Mouse (Mus musculus): ENCODE results near the gene Stub1. TPM values are rescaled to one million over a fixed set of nuclear protein-coding genes. Genes with fewer than 3 reads are reported as not detected.

Gene Stub1
- total and polyA plus RNA-seq, 3 experiments = 74.0 to 99.7 TPM; not detected in 1

- TF ChIP-seq TAL1 (IDR thresholded peaks at IDR 0.05; ENCODE audit: low read length) (no peak), GABPA (IDR thresholded peaks at IDR 0.05; ENCODE audit: low read depth, low read length) (no peak), POLR2A (IDR thresholded peaks at IDR 0.05; ENCODE audit: control insufficient read depth in 1 of 2, insufficient read depth in 1 of 2, low read depth in 1 of 2, low read length in 2 of 2, poor library complexity in 1 of 2) (peak; percentile 83 to 84; a peak in 2 of 4 replicates), MXI1 (IDR thresholded peaks at IDR 0.05; ENCODE audit: low read depth, low read length) (peak; percentile 86), ZC3H11A (IDR thresholded peaks at IDR 0.05; ENCODE audit: low read depth, low read length) (no peak)
These were observed 4.3 kb downstream of the Stub1 start, which contains the start of gene Jmjd8 (continued) for GRCm38 (mm10) chr17:25828712-25829557.

- peak overlapping the region; percentile 83; the same call in 1 of the 2 replicates for H3K9ac ChIP-seq (ENCODE audit: control insufficient read depth, low read depth, low read length, poor library complexity, severe bottlenecking)
- peaks cover 0 to 13% of the 10 kb centered on the region in 2 experiments; a peak in 2 of 4 replicates for H3K36me3 ChIP-seq (ENCODE audit: control insufficient read depth in 1 of 2, insufficient read depth in 2 of 2, low read length in 2 of 2)
- no peaks in the 10 kb centered on the region for H3K27me3 ChIP-seq (ENCODE audit: control insufficient read depth in 1 of 2, insufficient read depth in 2 of 2, low read length in 2 of 2)
- TF ChIP-seq CTCF (IDR thresholded peaks at IDR 0.05 in 2 of 3, conservative IDR thresholded peaks at IDR 0.05 in 1 of 3; ENCODE audit: control insufficient read depth in 1 of 3, insufficient read depth in 1 of 3, low read depth in 2 of 3, low read length in 3 of 3, poor library complexity in 1 of 3, severe bottlenecking in 1 of 3) (no peak), RAD21 (IDR thresholded peaks at IDR 0.05; ENCODE audit: low read depth, low read length) (no peak), MYC (IDR thresholded peaks at IDR 0.05; ENCODE audit: low read depth, low read length) (no peak), ZNF384 (IDR thresholded peaks at IDR 0.05; ENCODE audit: low read depth, low read length) (no peak), CHD1 (IDR thresholded peaks at IDR 0.05; ENCODE audit: low read depth, low read length) (no peak)
- no peaks in the 10 kb centered on the region for H3K9me3 ChIP-seq (replicated peaks; ENCODE audit: insufficient read depth, low read length)
- H3K4me3 ChIP-seq (ENCODE audit: control insufficient read depth in 1 of 2, insufficient read depth in 1 of 2, low read depth in 2 of 2, low read length in 2 of 2) = peak overlapping the region in 1 of 2 experiments; percentile 81; a peak in 2 of 4 replicates
- H3K79me2 ChIP-seq (ENCODE audit: control insufficient read depth, insufficient read depth, low read length, poor library complexity) = peaks cover 62% of the 10 kb centered on the region
- peaks cover 0 to 38% of the 10 kb centered on the region in 2 experiments; a peak in 2 of 4 replicates for H3K4me1 ChIP-seq (ENCODE audit: control insufficient read depth in 1 of 2, insufficient read depth in 2 of 2, low read length in 2 of 2)
- DNase-seq (ENCODE audit: low read depth, low spot score) = no peak
- 0 out of 2 replicates have a peak overlapping the region, but pooled peaks have one; percentile 27 for H3K27ac ChIP-seq (ENCODE audit: control insufficient read depth, low read depth, low read length)
These were observed 5.0 kb downstream of the Stub1 start for GRCm38 (mm10) chr17:25828223-25828594.

- Histone ChIP-seq H3K36me3 (ENCODE audit: control insufficient read depth in 1 of 2, insufficient read depth in 2 of 2, low read length in 2 of 2) (peaks cover 0 to 16% of the 10 kb centered on the region in 2 experiments; a peak in 2 of 4 replicates), H3K27ac (ENCODE audit: control insufficient read depth, low read depth, low read length) (no peak overlapping the region)
These were observed 5.5 kb downstream of the Stub1 start for GRCm38 (mm10) chr17:25827546-25828222.

More at GRCm38 (mm10) chr17:25827546-25828222, 5.5 kb downstream of the Stub1 start:
- no peak overlapping the region for H3K4me3 ChIP-seq (ENCODE audit: control insufficient read depth in 1 of 2, insufficient read depth in 1 of 2, low read depth in 2 of 2, low read length in 2 of 2)
- H3K79me2 ChIP-seq (ENCODE audit: control insufficient read depth, insufficient read depth, low read length, poor library complexity) = peaks cover 60% of the 10 kb centered on the region
- no peak overlapping the region for H3K9ac ChIP-seq (ENCODE audit: control insufficient read depth, low read depth, low read length, poor library complexity, severe bottlenecking)
- peaks cover 0 to 42% of the 10 kb centered on the region in 2 experiments; a peak in 2 of 4 replicates for H3K4me1 ChIP-seq (ENCODE audit: control insufficient read depth in 1 of 2, insufficient read depth in 2 of 2, low read length in 2 of 2)
- no peak for DNase-seq (ENCODE audit: low read depth, low spot score)
- H3K27me3 ChIP-seq (ENCODE audit: control insufficient read depth in 1 of 2, insufficient read depth in 2 of 2, low read length in 2 of 2) = no peaks in the 10 kb centered on the region
- TF ChIP-seq TAL1 (IDR thresholded peaks at IDR 0.05; ENCODE audit: low read length) (no peak), ZC3H11A (IDR thresholded peaks at IDR 0.05; ENCODE audit: low read depth, low read length) (no peak), GABPA (IDR thresholded peaks at IDR 0.05; ENCODE audit: low read depth, low read length) (no peak), MAZ (IDR thresholded peaks at IDR 0.05; ENCODE audit: low read depth, low read length) (no peak), ZKSCAN1 (IDR thresholded peaks at IDR 0.05; ENCODE audit: low read depth, low read length) (no peak)
- no peaks in the 10 kb centered on the region for H3K9me3 ChIP-seq (replicated peaks; ENCODE audit: insufficient read depth, low read length)
